Mouse (Mus musculus) CD4-positive, CD25-positive, alpha-beta regulatory T cell (primary cell): ENCODE measurements around the gene Ebna1bp2. TPM values are rescaled to one million over a fixed set of nuclear protein-coding genes. Genes with fewer than 3 reads are reported as not detected.

Experiments used
- polyA plus RNA-seq: library from polyadenylated mRNA; unstranded; fragments of 100-300 nt; shearing (Covaris generic); gene quantifications from one replicate; pipeline ENCODE4 v1.2.1, GENCODE M21; 2017

Ebna1bp2 gene
- polyA plus RNA-seq = 170 TPM

GRCm38 (mm10) chr4:118620279-118620966 lies at the start of gene Ebna1bp2, which contains the start of gene Cfap57:
TSS of gene Ebna1bp2 (plus strand) at chr4:118620799.
TSS of gene Cfap57 (minus strand) at chr4:118620777.

DNA sequence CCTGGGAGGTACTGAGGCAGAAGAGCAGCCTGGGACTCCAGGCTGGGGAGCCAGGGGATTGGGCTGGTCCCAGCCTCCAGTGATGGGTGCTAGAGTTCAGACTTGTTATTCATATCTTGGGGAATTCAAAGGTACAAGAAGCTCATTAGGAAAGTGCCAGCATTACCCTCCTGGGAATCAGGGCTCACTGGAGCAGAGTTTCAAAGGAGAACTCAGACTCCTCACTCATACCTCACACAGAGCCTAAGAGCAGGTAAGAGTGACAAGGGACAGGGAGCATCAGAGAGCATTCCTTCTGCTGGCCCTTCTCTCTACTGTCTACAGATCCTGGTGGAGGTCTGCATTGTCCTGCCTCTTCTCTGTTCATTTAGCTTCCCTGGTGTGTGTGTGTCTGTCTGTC lies 38.1 kb downstream of the Ebna1bp2 start, which contains the start of gene Olfr62:
Olfr62 (plus strand) TSS at position 301 of the 400 bp plus-strand sequence.

Other genes with a start within 250 kb of the Ebna1bp2 start
- 17.4 TPM for gene Szt2, start 211.5 kb upstream of the Ebna1bp2 start, polyA plus RNA-seq
- gene Med8, start 211.5 kb upstream of the Ebna1bp2 start, polyA plus RNA-seq = 114 TPM
- gene Elovl1, start 192.7 kb upstream of the Ebna1bp2 start, polyA plus RNA-seq = 146 TPM
- 11.4 TPM for gene Cdc20, start 183.4 kb upstream of the Ebna1bp2 start, polyA plus RNA-seq
- not detected for gene Mpl, start 163.3 kb upstream of the Ebna1bp2 start, polyA plus RNA-seq
- not detected for gene Tie1, start 130.7 kb upstream of the Ebna1bp2 start, polyA plus RNA-seq
- not detected for gene 2610528J11Rik, start 93.8 kb upstream of the Ebna1bp2 start, polyA plus RNA-seq
- gene Tmem125, start 76.8 kb upstream of the Ebna1bp2 start, polyA plus RNA-seq = 0.19 TPM
- not detected for gene Cfap57, start within 50 bp of the Ebna1bp2 start, polyA plus RNA-seq
- gene Olfr62, start 38.2 kb downstream of the Ebna1bp2 start, polyA plus RNA-seq = not detected
- not detected for gene Olfr1342, start 72.0 kb downstream of the Ebna1bp2 start, polyA plus RNA-seq
- gene Olfr1341, start 82.7 kb downstream of the Ebna1bp2 start, polyA plus RNA-seq = 0.10 TPM
- gene Olfr1340, start 99.3 kb downstream of the Ebna1bp2 start, polyA plus RNA-seq = 0.07 TPM
- gene Olfr1339, start 111.4 kb downstream of the Ebna1bp2 start, polyA plus RNA-seq = not detected
- gene Olfr1338, start 137.9 kb downstream of the Ebna1bp2 start, polyA plus RNA-seq = not detected
- not detected for gene Olfr1337, start 161.8 kb downstream of the Ebna1bp2 start, polyA plus RNA-seq
- not detected for gene Olfr1335, start 189.1 kb downstream of the Ebna1bp2 start, polyA plus RNA-seq
- not detected for gene Olfr1333, start 215.5 kb downstream of the Ebna1bp2 start, polyA plus RNA-seq
- gene Olfr1331, start 243.8 kb downstream of the Ebna1bp2 start, polyA plus RNA-seq = not detected